Mouse (Mus musculus) limb, embryonic 13.5 days (tissue): ENCODE data around the gene Tmtc1. TPM values are rescaled to one million over a fixed set of nuclear protein-coding genes. Genes with fewer than 3 reads are reported as not detected.

Experiments used
- ATAC-seq: fragments of 200-750 bp; cut with Nextera tagmentation; 2 replicates; pipeline ENCODE4 v1.8.0; 2017; ENCODE audit warnings: low read depth, moderate number of reproducible peaks, moderate TSS enrichment; ENCODE audit not compliant: low FRiP score
- H3K27ac ChIP-seq: fragments of 300-500 bp; sonication (generic); 2 replicates; pipeline ENCODE4 v1.5.1; 2015; ENCODE audit warnings: inconsistent platforms, mild to moderate bottlenecking, moderate library complexity
- H3K27me3 ChIP-seq: fragments of 300-500 bp; sonication (generic); 2 replicates; pipeline ENCODE4 v1.6.1; 2015; ENCODE audit warnings: mild to moderate bottlenecking, inconsistent platforms
- H3K36me3 ChIP-seq: fragments of 300-500 bp; sonication (generic); 2 replicates; pipeline ENCODE4 v1.6.1; 2015; ENCODE audit warnings: inconsistent platforms, mild to moderate bottlenecking, moderate library complexity
- H3K4me1 ChIP-seq: fragments of 300-500 bp; sonication (generic); 2 replicates; pipeline ENCODE4 v1.6.1; 2015; ENCODE audit warnings: inconsistent platforms
- H3K4me2 ChIP-seq: fragments of 300-500 bp; sonication (generic); replicated peaks from 2 replicates; pipeline ENCODE4 v1.6.1; 2015; ENCODE audit warnings: inconsistent platforms, mild to moderate bottlenecking, moderate library complexity
- H3K4me3 ChIP-seq: fragments of 300-500 bp; sonication (generic); 2 replicates; pipeline ENCODE4 v1.5.1; 2015; ENCODE audit warnings: moderate library complexity, mild to moderate bottlenecking, inconsistent platforms
- H3K9ac ChIP-seq: fragments of 300-500 bp; sonication (generic); 2 replicates; pipeline ENCODE4 v1.6.1; 2015; ENCODE audit warnings: mild to moderate bottlenecking, inconsistent platforms
- H3K9me3 ChIP-seq: fragments of 300-500 bp; sonication (generic); 2 replicates; pipeline ENCODE4 v1.6.1; 2016; ENCODE audit warnings: inconsistent platforms
- WGBS: fragments of 180-500 bp; shearing (Covaris S2); methylation state at CpG from one replicate; pipeline ENCODE4 v1.1.7; 2015; 5-methylcytosine and 5-hydroxymethylcytosine counted together
- polyA plus RNA-seq: library from polyadenylated mRNA; unstranded; fragments of >200 nt; fragmentation: Nextera tagmentation; extraction: Ambion mirVana; gene quantifications from 2 replicates; pipeline ENCODE4 v1.2.1, GENCODE M21; 2015

The Tmtc1 gene
- polyA plus RNA-seq, 1 experiment from 2014 or later = 1.2 TPM

- H3K9me3 ChIP-seq = no peaks in the 10 kb centered on the region
- H3K4me1 ChIP-seq = peaks cover 2% of the 10 kb centered on the region; the same call in 1 of the 2 replicates
- no peak for ATAC-seq
- no peak overlapping the region for H3K9ac ChIP-seq
- H3K4me2 ChIP-seq = no peak overlapping the region
- no peaks in the 10 kb centered on the region for H3K27me3 ChIP-seq
- no peak overlapping the region for H3K27ac ChIP-seq
- no peak overlapping the region for H3K4me3 ChIP-seq
- no peaks in the 10 kb centered on the region for H3K36me3 ChIP-seq
Measured at GRCm38 (mm10) chr6:148290865-148291264, 153.3 kb downstream of the Tmtc1 start.

- Histone ChIP-seq H3K27ac (no peak overlapping the region), H3K9me3 (no peaks in the 10 kb centered on the region), H3K36me3 (no peaks in the 10 kb centered on the region), H3K27me3 (no peaks in the 10 kb centered on the region), H3K9ac (no peak overlapping the region), H3K4me2 (no peak overlapping the region), H3K4me3 (no peak overlapping the region), H3K4me1 (peaks cover 2% of the 10 kb centered on the region; the same call in 1 of the 2 replicates)
- no peak for ATAC-seq
- WGBS = 69% methylated on average over 4 of the region's 4 CpGs
Measured at GRCm38 (mm10) chr6:148283224-148283881, 160.8 kb downstream of the Tmtc1 start.

GRCm38 (mm10) chr6:148279240-148279639 is 164.9 kb downstream of the Tmtc1 start:
- Histone ChIP-seq H3K27ac (no peak overlapping the region), H3K4me1 (peaks cover 2% of the 10 kb centered on the region; the same call in 1 of the 2 replicates), H3K4me2 (no peak overlapping the region), H3K27me3 (no peaks in the 10 kb centered on the region), H3K4me3 (no peak overlapping the region), H3K9me3 (no peaks in the 10 kb centered on the region), H3K36me3 (no peaks in the 10 kb centered on the region), H3K9ac (no peak overlapping the region)
- 31% methylated on average over 6 of the region's 6 CpGs for WGBS
- ATAC-seq = no peak

GRCm38 (mm10) chr6:148276418-148276817 is 167.8 kb downstream of the Tmtc1 start:
- no peaks in the 10 kb centered on the region; the same call in 1 of the 2 replicates for H3K4me1 ChIP-seq
- H3K4me2 ChIP-seq = no peak overlapping the region
- no peak overlapping the region for H3K9ac ChIP-seq
- 88% methylated on average over 1 of the region's 1 CpGs for WGBS
- no peaks in the 10 kb centered on the region for H3K27me3 ChIP-seq
- no peaks in the 10 kb centered on the region for H3K36me3 ChIP-seq
- ATAC-seq = no peak
- no peaks in the 10 kb centered on the region for H3K9me3 ChIP-seq
- no peak overlapping the region for H3K4me3 ChIP-seq
- no peak overlapping the region for H3K27ac ChIP-seq

GRCm38 (mm10) chr6:148275046-148275445 is 169.1 kb downstream of the Tmtc1 start:
- H3K9ac ChIP-seq = no peak overlapping the region
- ATAC-seq = no peak
- H3K4me2 ChIP-seq = no peak overlapping the region
- no peaks in the 10 kb centered on the region for H3K27me3 ChIP-seq
- H3K4me3 ChIP-seq = no peak overlapping the region
- H3K4me1 ChIP-seq = no peaks in the 10 kb centered on the region; the same call in 1 of the 2 replicates
- H3K36me3 ChIP-seq = no peaks in the 10 kb centered on the region
- H3K27ac ChIP-seq = no peak overlapping the region
- no peaks in the 10 kb centered on the region for H3K9me3 ChIP-seq
- WGBS = 49% methylated on average over 4 of the region's 4 CpGs

GRCm38 (mm10) chr6:148260729-148261101 is 183.5 kb downstream of the Tmtc1 start:
- Histone ChIP-seq H3K4me3 (no peak overlapping the region), H3K9ac (no peak overlapping the region), H3K36me3 (no peaks in the 10 kb centered on the region), H3K27ac (no peak overlapping the region), H3K27me3 (no peaks in the 10 kb centered on the region), H3K4me2 (no peak overlapping the region), H3K4me1 (peaks cover 19% of the 10 kb centered on the region), H3K9me3 (no peaks in the 10 kb centered on the region)
- ATAC-seq = peak; percentile 13; the same call in 1 of the 2 replicates
- 94% methylated on average over 6 of the region's 6 CpGs for WGBS

GRCm38 (mm10) chr6:148259979-148260728 is 184.0 kb downstream of the Tmtc1 start:
- H3K4me2 ChIP-seq = no peak overlapping the region
- no peaks in the 10 kb centered on the region for H3K9me3 ChIP-seq
- peaks cover 19% of the 10 kb centered on the region for H3K4me1 ChIP-seq
- WGBS = 40% methylated on average over 4 of the region's 4 CpGs
- no peak overlapping the region for H3K4me3 ChIP-seq
- H3K9ac ChIP-seq = no peak overlapping the region
- H3K27me3 ChIP-seq = no peaks in the 10 kb centered on the region
- peak; percentile 88 for ATAC-seq
- no peak overlapping the region for H3K27ac ChIP-seq
- no peaks in the 10 kb centered on the region for H3K36me3 ChIP-seq

GRCm38 (mm10) chr6:148259074-148259473 is 185.1 kb downstream of the Tmtc1 start:
- no peak for ATAC-seq

GRCm38 (mm10) chr6:148257805-148258204 is 186.4 kb downstream of the Tmtc1 start:
- Histone ChIP-seq H3K4me3 (no peak overlapping the region), H3K4me1 (peaks cover 26% of the 10 kb centered on the region), H3K9me3 (no peaks in the 10 kb centered on the region), H3K27ac (no peak overlapping the region), H3K4me2 (no peak overlapping the region), H3K9ac (no peak overlapping the region), H3K36me3 (no peaks in the 10 kb centered on the region), H3K27me3 (no peaks in the 10 kb centered on the region)
- WGBS = 83% methylated on average over 2 of the region's 2 CpGs
- ATAC-seq = no peak

More at GRCm38 (mm10) chr6:148259074-148259473, 185.1 kb downstream of the Tmtc1 start:
- no peak overlapping the region for H3K27ac ChIP-seq
- peaks cover 19% of the 10 kb centered on the region for H3K4me1 ChIP-seq
- no peak overlapping the region for H3K4me2 ChIP-seq
- 66% methylated on average over 8 of the region's 8 CpGs for WGBS
- no peaks in the 10 kb centered on the region for H3K36me3 ChIP-seq
- no peak overlapping the region for H3K4me3 ChIP-seq
- no peak overlapping the region for H3K9ac ChIP-seq
- no peaks in the 10 kb centered on the region for H3K9me3 ChIP-seq
- H3K27me3 ChIP-seq = no peaks in the 10 kb centered on the region

GRCm38 (mm10) chr6:148256109-148256508 is 188.1 kb downstream of the Tmtc1 start:
- Histone ChIP-seq H3K36me3 (no peaks in the 10 kb centered on the region), H3K9ac (no peak overlapping the region), H3K4me1 (peaks cover 26% of the 10 kb centered on the region), H3K27me3 (no peaks in the 10 kb centered on the region), H3K27ac (no peak overlapping the region), H3K9me3 (no peaks in the 10 kb centered on the region), H3K4me2 (no peak overlapping the region), H3K4me3 (no peak overlapping the region)
- WGBS = 86% methylated on average over 3 of the region's 3 CpGs
- no peak for ATAC-seq

GRCm38 (mm10) chr6:148255395-148256053 is 188.7 kb downstream of the Tmtc1 start:
- no peak overlapping the region for H3K27ac ChIP-seq
- WGBS = 29% methylated on average over 1 of the region's 1 CpGs

GRCm38 (mm10) chr6:148249221-148249620 is 195.0 kb downstream of the Tmtc1 start:
- Histone ChIP-seq H3K27me3 (no peaks in the 10 kb centered on the region), H3K27ac (no peak overlapping the region), H3K36me3 (no peaks in the 10 kb centered on the region), H3K4me2 (no peak overlapping the region), H3K9me3 (no peaks in the 10 kb centered on the region), H3K9ac (no peak overlapping the region), H3K4me1 (peaks cover 8% of the 10 kb centered on the region; the same call in 1 of the 2 replicates), H3K4me3 (no peak overlapping the region)
- WGBS = 81% methylated on average over 3 of the region's 3 CpGs
- ATAC-seq = no peak

More at GRCm38 (mm10) chr6:148255395-148256053, 188.7 kb downstream of the Tmtc1 start:
- Histone ChIP-seq H3K4me2 (no peak overlapping the region), H3K9ac (no peak overlapping the region), H3K27me3 (no peaks in the 10 kb centered on the region), H3K4me1 (peaks cover 20% of the 10 kb centered on the region), H3K4me3 (no peak overlapping the region), H3K9me3 (no peaks in the 10 kb centered on the region), H3K36me3 (no peaks in the 10 kb centered on the region)
- ATAC-seq = no peak
